Mouse (Mus musculus) fibroblast of lung, adult 2 months (primary cell): ENCODE results near the gene Igf1r.

Experiments used
- DNase-seq: peaks from one replicate; pipeline ENCODE4 v3.0.0-alpha.2; 2011; ENCODE audit warnings: low read depth

Gene Igf1r

DNA sequence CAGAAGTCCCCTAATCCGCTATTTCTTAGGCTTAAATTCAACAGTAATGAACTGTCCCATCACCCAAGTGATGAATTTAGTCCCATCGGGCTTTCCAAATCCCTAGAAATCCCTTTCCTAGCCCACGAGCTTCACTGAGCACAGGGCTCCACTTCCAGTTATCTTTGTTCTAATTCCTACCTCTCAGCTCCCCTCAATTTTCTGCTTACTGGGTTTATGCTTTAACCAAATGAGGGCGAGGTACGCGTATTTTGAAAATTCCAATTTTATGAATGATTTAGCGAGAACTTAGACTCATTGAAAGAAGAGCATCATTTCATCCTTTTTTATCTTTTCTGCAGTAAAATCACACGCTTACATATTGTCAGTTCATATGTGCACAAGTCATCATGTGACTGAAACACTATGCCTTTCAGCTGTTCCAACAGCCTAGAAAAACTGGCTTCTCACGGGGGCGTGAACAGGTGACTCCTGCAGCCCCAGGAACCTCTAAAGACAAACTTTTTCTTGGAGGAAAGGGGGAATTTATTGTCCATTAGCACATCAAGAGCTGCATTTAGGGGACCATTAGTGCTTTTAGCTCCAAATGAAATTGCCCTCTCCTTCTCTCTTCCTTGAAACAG lies 100.5 kb downstream of the Igf1r start:
- no peak for DNase-seq

DNA sequence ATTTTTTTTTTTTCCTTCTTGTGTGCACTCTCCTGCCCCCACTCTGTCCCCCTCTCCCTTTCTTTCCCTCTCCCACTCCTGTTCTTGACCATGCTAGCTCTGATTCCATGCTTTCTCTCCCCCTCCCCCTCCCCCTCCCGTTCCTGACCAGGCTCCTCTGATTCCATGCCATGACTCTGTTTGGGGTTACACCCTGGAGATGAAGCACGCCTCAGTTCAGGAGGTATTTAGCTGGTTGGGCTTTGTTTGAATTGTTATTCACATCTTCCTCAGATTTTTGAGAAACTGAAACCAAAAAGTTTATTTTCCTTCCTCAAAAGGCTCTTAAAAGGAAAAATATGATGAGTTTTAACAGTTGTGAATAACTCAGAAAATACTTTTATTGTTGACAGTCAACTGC lies 101.9 kb downstream of the Igf1r start:
- peak; percentile 35 for DNase-seq

DNA sequence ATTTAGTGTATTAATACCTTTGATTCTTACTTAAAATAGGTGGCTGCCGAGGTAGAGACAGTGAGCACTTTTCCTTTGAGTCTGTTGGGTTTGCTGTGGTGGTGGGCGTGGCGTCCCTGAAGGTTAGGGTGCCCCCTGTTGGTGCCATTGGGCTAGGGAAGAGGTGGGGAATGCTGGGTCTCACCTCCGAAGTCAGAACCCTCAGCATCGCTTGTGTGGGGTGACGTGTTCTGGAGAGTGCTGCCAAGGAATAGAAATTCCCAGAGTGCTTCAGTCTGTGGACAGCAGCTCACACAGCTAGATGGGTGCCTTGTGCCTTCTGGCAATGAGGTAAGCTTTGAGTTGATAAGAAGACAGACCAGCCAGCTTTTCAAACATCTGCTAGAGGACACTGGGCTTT lies 102.3 kb downstream of the Igf1r start:
- DNase-seq, result peak; percentile 51

DNA sequence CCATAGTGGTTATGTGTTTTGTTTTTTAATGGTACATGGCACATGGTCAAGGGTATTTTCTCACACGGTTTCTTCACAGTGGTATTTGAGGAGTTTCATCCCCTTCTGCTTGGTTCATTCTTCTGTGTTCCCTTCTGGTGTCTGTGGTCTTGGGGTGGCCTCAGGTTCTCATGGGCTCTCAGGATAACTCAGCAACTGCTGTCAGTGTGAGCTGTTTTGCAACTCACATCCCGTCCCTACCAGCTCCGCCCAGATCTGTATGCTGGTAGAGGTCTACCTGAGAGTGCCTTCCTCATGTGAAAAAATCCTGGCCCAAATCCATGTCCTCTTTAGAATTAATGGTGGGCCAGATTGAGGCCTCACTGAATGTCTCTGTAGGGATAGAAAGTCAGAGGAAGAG lies 104.4 kb downstream of the Igf1r start:
- DNase-seq, result no peak

DNA sequence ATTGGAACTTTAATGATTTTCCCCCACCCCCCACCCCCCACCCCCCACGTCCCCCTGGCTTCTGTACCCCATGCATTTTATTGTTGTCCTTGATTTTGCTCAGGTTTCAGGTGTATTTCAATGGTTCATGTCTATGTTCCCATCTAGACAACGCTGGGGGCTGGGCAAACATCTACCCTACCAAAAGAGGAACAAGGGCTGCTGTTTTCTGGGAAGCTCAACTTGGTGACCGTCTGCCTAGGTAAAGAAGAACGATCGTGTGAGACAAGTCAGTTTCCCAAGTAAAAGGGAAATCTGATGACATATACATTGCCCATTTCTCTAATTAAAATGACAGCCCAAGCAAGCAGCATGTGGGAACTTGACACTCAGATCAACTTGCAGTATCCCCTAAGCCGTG lies 107.1 kb downstream of the Igf1r start:
- DNase-seq, result no peak

DNA sequence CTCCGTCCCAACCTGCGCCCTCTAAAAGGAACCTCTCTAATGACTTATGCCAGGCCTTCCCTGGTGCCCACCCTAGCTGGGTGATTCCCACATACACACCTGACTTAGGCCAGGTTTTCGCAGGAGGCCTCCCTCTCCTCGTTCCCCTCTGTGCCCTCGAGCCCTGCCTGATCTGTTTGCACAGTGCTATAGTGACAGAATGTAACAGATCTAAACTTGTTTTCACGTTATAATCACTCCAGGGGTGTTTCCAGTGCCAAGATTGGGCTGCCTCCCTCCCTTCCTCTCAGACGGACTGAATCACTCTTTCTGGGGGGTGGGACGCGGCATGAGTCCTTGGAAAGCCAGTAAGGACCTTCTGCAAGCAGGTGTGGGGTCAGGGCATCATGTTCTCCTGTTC lies 108.8 kb downstream of the Igf1r start:
- no peak for DNase-seq

DNA sequence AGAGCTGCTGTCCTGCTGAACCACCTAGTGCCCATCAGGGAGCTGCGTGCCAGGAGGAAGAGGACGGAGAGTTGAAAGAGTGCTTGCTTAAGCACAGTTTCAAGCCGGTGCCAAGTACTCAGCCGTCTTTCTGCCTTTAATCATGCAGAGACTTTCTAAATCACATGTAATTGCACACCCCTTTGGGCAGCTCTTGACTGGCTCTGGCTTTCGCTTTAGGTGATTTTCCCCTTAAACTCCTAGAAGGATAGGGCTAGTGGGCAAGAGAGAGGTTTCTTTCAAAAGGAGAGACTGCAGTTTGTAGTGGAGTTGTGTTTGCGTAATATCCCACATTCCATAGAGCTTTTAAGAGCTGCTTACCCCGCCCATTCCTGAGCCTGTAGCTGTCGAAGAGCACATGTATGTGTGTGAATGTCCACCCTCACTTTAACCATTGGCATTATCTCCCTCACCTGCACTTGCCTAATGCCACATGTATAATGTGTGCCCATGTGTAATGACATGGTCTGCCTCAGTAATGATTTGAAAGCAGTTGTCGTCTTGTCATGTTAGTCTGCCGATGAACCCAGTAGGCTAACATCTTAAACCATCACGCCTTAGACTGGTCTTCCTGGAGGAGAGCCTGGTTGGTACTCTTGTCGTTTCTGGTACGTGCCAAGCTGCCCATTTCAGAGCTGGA lies 109.7 kb downstream of the Igf1r start:
- peak; percentile 56 for DNase-seq

DNA sequence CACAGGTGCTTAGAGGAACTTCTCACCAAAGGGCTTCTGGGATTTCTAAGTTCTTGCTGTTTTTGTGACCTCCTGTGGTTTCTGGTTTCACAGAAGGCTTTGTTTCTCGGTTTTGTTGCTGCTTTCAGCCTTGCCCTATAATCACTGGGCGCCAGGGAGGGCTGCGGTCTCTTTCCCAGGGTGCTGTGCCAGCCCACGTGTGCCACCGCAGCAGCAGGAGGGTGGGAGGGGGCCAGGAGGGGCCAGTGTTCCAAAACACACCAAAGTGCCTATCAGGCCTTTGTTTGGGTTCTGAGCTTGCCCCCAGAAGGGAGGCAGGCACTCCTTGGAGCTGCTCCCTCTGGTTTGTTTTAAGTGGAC lies 110.2 kb downstream of the Igf1r start:
- DNase-seq, result peak; percentile 89

DNA sequence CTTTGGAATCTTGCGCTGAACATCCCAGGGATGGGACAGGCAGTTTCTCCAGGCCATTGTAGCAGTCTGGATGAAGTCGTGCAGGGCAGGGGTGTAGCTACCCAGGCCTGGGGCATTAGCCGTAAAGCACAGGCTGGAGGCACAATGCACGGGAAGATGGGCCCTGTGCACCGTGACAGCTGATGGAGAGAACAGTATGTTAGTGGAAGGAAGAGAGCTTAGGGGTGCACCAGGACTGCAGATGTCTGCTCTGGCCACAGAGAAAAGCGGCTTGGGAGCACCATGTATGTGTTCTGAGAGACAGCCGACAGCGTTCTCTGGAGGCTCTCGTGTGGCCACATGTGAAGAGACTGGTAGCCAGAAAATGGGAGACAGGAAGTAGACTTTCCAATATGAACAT lies 111.1 kb downstream of the Igf1r start:
- no peak for DNase-seq

DNA sequence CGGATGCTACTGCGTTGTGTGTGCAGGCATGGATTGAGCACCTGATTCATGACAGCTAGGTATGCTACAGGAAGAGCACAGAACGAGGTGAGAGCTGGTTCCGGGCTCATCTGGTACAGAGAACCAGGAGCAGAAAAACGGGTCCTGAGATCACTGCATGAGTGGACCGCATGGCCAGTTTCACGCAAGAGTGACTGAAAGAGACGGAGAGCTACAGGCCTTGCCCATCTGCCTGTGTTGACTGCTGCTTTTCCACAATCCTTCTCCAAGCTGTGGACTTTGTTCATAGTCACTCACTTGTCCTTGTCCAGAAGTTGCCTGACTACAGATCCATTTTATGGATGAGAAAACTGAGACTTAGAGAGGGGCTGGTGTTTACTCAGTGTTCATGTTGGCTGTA lies 111.5 kb downstream of the Igf1r start:
- no peak for DNase-seq

DNA sequence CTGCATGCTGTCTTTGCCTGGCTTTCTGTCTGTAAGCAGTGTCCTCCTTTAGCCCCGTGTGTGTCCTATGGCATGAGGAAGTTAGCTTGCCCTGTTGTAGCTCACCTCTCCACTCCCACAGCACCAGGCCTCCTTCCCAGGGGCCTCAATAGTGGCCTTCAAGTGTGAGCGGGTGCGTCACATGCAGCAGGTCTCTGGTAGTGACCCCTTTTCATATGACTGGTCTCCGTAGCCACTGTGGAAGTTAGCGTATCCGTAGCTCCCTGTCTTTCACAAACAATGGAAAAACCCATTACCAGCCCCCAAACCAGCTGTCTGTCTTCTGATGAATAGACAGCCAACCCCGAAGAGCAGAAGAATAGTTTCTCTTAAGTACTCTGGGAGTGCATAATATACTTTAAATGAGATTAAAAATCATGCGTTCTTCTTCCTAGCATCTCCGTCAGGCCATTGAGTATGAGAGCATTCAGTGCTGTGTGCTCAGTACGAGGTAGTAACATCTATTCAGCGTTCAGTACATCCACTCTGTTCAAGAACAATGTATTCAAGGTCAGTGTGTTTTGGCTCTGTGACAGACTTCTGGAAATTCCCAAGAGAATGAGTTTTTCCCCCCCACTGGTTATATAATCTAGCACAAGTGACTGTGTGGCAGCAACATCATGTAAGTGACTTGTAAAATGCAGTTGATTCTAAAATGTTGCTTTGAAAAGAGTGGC lies 112.2 kb downstream of the Igf1r start:
- no peak for DNase-seq

DNA sequence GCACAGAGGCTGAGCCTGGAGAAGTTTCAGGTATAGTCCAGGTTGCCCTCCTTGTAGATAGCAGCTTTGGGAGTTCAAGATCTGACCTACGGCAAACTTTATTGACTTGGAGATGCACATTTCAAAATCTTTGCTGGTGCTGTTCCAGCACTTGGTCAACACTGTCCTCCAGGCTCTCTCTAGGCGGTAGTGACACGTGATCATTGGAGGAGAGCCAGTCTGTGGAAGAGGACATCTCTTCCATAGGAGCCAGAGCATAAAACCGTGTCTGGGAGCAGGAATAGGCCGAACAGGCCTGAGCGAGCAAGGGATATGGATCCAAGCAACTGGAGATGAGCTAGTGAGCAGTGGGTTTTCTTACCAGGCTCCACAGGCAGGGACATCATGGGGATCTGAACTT lies 113.3 kb downstream of the Igf1r start:
- DNase-seq, result no peak

DNA sequence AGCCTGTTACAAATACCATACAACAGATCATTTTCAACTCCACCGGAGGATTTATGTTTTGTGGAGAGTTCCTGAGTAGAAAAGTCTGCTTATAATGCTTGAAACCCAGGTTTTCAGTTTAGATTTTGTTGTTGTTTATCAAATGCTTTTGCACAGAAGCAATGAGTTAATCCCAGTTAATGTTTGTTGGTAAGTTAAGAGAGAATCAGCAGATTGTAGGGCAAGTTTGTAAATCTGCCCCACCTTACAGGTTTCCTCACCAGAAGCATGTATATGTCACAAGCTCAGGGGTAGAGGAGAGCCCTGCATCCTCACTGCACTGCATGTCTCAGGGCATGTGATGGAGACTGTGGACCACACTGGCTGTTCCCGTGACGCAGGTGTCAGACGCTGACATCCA lies 114.7 kb downstream of the Igf1r start:
- no peak for DNase-seq

DNA sequence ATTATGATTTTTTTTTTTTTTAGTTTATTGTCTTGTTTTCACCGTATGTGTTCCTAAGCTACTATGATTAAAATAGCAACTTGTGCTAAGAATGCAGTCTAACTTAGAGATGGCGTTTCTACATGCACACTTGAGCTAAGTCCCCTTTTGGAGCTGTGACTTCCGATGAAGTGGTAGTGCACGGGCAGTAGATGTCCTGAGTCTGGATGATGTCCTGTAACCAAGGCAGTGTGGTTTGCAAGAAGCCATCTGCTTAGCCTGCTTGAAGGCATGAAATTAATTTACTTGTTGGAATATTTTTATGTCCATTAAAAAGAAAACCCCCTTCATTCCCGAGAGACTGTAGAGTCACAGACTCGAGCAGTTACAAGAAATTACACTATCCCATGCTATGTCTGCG lies 116.7 kb downstream of the Igf1r start:
- DNase-seq, result no peak

DNA sequence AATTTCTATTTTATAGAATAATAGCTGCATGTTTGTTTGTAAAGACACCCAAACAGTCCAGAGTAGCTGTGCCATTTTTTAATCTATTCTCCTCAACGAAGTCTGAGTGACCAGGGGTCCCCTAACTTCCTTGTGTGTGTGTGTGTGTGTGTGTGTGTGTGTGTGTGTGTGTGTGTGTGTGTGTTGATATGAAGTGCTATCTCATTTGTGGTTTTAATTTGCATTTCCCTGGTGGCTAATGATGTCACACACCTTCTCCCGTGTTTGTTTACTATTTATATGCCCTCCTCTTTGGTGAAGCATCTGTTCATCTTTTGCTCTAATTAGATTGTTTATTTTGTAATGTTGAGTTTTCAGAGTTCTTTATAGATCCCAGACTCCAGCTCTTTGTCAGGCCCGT lies 117.4 kb downstream of the Igf1r start:
- no peak for DNase-seq

DNA sequence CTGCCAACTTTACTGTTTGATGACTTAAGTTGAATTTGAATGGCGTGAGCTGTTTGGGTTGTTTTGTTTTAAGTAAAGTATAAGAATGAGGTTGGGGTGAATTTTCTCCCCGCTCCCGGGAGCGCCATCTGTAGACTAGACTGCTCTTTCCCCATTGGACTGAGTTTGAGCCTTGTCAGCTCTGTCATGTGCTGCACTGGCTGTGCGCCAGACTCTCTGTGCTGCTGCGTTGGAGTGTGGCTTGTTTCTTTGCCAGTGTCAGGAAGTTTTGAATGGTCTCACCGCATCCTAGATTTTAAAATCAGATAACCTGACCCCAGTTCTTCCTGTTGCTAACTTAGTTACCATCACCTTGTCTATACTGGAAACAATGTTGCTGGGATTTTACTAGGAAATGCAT lies 118.0 kb downstream of the Igf1r start:
- DNase-seq, result peak; percentile 78

DNA sequence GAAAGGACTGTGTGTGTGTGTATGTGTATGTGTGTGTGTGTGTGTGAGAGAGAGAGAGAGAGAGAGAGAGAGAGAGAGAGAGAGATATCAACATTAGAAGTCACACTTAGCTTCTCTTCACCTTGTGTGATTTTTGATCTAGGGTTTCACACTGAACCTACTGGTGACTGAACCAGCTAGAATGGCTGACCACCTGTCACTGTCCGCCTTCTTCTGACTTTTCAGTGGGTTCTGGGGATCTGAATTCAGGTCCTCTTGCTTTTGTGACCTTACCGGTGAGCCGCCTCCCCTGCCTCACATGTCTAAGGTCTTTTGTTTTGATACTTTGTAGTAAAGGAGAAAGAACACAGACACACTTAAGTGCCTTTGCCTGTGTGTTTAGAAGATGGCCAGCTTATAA lies 118.4 kb downstream of the Igf1r start:
- DNase-seq, result no peak

DNA sequence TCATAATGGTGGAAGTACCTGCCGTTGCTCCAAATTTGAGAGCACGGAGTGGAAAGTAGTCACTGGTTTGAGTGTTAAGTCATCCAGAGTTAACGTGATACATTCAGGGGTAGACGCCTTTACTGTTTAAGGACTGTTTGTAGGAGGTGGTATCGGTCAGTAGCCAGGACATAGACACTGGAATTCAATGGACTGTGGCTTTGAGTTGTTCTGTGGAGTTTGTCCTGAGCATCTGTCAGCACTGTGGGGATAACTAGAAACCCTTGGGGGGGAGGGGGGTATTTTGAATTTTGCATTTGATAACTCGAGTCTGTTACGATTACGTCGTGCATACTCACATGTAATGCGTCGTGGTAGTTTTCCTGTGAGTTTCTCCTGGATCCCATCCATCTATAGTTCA lies 119.1 kb downstream of the Igf1r start:
- DNase-seq, result no peak

DNA sequence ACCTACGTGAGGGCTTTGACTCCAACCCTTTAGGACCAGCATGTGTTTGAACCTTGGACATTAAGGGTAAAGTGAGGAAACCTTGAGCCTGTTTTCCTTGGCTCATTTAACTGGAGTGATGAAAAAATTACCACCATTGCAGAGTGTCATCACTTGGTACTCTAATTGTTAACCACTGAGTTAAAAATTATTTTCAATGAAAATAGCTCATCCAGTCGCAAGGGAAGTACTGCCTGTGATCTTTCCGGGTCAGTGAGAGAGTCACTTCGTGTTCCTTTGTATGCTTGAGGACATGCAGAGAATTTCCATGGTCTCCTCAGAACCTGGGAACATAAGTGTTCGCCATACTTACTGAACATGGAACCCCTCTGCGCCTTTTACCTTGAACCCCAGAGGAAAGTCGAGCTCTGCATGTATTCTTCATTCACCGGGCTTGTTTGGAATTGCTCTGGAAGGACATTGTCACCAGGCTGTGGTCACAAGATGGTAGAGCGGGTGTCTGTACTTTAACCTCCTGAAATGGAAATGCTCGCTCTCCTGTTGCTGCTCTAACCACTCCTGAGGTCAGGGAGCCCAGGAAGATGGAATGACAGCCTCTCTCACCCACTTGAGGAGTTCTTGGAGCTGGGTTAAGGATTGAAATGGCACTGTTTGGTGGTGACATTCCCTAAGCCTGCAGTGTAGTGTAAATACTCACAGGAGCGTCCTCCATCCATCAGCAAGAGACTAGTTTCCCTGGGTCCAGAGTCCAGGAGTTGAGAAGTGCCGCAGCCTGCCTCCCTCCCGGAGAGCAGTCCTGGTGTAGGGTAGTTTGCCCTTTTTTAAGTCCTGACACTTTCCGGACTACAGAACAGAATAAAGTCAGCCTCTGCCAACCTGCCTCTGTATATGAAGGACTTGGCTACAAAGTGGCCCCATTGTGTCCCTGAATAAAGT lies 120.2 kb downstream of the Igf1r start:
- no peak for DNase-seq

DNA sequence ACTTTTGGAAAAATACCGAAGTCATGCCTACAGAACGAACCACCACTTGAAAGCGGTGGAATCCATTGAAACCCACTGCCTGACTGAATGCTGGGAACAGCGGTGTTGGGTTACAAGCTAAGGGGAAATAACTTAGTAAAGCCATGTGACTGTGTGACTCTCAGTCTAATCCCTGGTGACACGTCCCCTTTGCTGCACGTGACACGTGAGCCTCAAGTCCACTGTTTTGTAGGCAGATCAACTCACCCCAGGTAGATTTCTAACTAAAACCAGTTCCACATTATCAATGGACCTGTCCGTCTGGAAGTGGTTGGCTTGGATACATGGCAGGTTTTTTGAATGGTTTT lies 120.8 kb downstream of the Igf1r start:
- no peak for DNase-seq

DNA sequence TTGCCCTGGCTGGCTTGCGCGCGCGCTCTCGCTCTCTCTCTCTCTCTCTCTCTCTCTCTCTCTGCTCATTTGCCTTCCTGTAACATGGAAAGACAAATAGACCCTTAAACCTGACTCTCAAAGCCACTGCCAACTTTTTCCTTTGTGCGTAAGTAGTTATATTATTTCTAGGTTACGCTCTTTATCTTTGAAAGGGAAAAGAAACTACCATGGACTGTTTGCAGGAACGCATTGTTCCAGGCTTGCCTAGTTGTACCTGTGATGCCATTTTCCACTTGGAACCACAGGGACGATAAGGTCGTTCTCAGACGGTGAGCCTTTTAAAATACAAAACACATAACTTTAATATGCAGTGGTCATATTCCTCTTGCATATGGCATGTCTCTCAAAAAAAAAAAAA lies 122.1 kb downstream of the Igf1r start:
- no peak for DNase-seq

DNA sequence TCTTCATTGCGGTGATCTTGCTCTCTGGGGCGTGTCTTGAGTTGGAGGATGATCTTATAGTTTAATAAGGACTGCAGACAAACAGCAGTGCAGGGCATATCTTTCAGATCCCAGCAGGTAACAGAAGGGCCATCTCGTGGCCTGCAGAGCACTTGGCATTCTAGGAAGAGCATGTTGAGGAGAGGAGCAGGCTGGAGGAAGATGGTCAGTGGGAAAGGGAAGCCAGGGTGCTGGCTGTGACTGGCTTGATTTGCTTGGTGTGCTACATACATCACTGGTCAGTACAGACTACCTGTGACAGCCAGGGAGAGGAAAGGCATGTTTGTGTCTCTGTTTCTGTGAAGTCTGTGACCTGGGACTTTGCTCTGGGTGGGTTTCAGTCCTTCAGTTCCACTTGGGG lies 122.8 kb downstream of the Igf1r start:
- DNase-seq, result no peak
